ENCODE assay signal across 20 mouse cellular contexts in genomic region chr5:129244392-129244791, GRCm38 (mm10).
A peak's percentile ranks its signal among the peaks of the same experiment; 100 is the strongest.
DNase-seq lines count a peak whose midpoint lies in the region; ATAC-seq and TF ChIP-seq lines count a peak whose summit lies in the region.
"Had no signal": no experiment of that assay in that cellular context is flagged by ENCODE, and none has a peak within 500 bp of the region (broad histone marks: within the 10 kb centered on the region; RNA-seq: fewer than 3 reads in every experiment).

No protein-coding gene starts in this region.

- DNase-seq in hindbrain, embryonic 10.5 days (ENCODE audit: low spot score), result no peak
- DNase-seq in midbrain, embryonic 10.5 days (ENCODE audit: low spot score), result no peak
- no peak for DNase-seq in midbrain, postnatal 0 days (ENCODE audit: low spot score)
- DNase-seq in R1 (ENCODE audit: low read depth, low spot score), result peak; percentile 52
- DNase-seq in heart, embryonic 10.5 days (ENCODE audit: low spot score), result no peak
- DNase-seq: adrenal gland, adult 8-10 months; adrenal gland, postnatal 36 days; cerebellum, adult 2 months; cerebellum, postnatal 10 days; gastrocnemius, postnatal 36 days; heart, postnatal 14 days had no signal

- H3K36me3 ChIP-seq in hindbrain, embryonic 10.5 days, result no peaks in the 10 kb centered on the region
- no peaks in the 10 kb centered on the region for H3K36me3 ChIP-seq in hindbrain, embryonic 16.5 days (ENCODE audit: control insufficient read depth, insufficient read depth, low read length)
- no peaks in the 10 kb centered on the region for H3K36me3 ChIP-seq in midbrain, embryonic 10.5 days
- no peaks in the 10 kb centered on the region for H3K36me3 ChIP-seq in midbrain, postnatal 0 days (ENCODE audit: insufficient read depth, low read length)
- no peaks in the 10 kb centered on the region for H3K36me3 ChIP-seq in intestine, embryonic 15.5 days
- no peaks in the 10 kb centered on the region for H3K36me3 ChIP-seq in heart, embryonic 10.5 days
- H3K36me3 ChIP-seq: embryonic facial prominence, embryonic 10.5 days; forebrain, embryonic 15.5 days; heart, embryonic 15.5 days had no signal

- H3K27ac ChIP-seq in hindbrain, embryonic 10.5 days, result peak overlapping the region; percentile 35; the same call in 1 of the 2 replicates
- no peak overlapping the region for H3K27ac ChIP-seq in hindbrain, embryonic 16.5 days (ENCODE audit: low read depth, low read length)
- 0 out of 2 replicates have a peak overlapping the region, but pooled peaks have one; percentile 7 for H3K27ac ChIP-seq in midbrain, embryonic 10.5 days (replicated peaks)
- H3K27ac ChIP-seq in midbrain, postnatal 0 days (ENCODE audit: low read depth, low read length), result no peak overlapping the region
- no peak overlapping the region for H3K27ac ChIP-seq in intestine, embryonic 15.5 days
- no peak overlapping the region for H3K27ac ChIP-seq in heart, embryonic 10.5 days
- H3K27ac ChIP-seq: embryonic facial prominence, embryonic 10.5 days; forebrain, embryonic 15.5 days; heart, embryonic 15.5 days; hindbrain, embryonic 14.5 days had no signal

- ATAC-seq in hindbrain, embryonic 16.5 days, result no peak
- no peak for ATAC-seq in midbrain, postnatal 0 days (ENCODE audit: low FRiP score)
- ATAC-seq in intestine, embryonic 15.5 days, result no peak
- ATAC-seq: forebrain, embryonic 15.5 days; Patski had no signal

- H3K4me3 ChIP-seq in hindbrain, embryonic 10.5 days, result no peak overlapping the region
- H3K4me3 ChIP-seq in hindbrain, embryonic 16.5 days (ENCODE audit: low read length), result no peak overlapping the region
- no peak overlapping the region for H3K4me3 ChIP-seq in midbrain, embryonic 10.5 days
- H3K4me3 ChIP-seq in midbrain, postnatal 0 days (ENCODE audit: low read depth, low read length), result no peak overlapping the region
- H3K4me3 ChIP-seq in intestine, embryonic 15.5 days (replicated peaks), result no peak overlapping the region
- no peak overlapping the region for H3K4me3 ChIP-seq in heart, embryonic 10.5 days
- H3K4me3 ChIP-seq: embryonic facial prominence, embryonic 10.5 days; forebrain, embryonic 15.5 days; heart, embryonic 15.5 days had no signal

- H3K4me1 ChIP-seq in hindbrain, embryonic 10.5 days (replicated peaks), result peaks cover 27% of the 10 kb centered on the region
- peaks cover 12% of the 10 kb centered on the region for H3K4me1 ChIP-seq in hindbrain, embryonic 16.5 days (ENCODE audit: control insufficient read depth, insufficient read depth, low read depth, low read length)
- H3K4me1 ChIP-seq in midbrain, embryonic 10.5 days, result peaks cover 14% of the 10 kb centered on the region
- peaks cover 6% of the 10 kb centered on the region; the same call in 1 of the 2 replicates for H3K4me1 ChIP-seq in midbrain, postnatal 0 days (ENCODE audit: insufficient read depth, low read length)
- no peaks in the 10 kb centered on the region for H3K4me1 ChIP-seq in intestine, embryonic 15.5 days (replicated peaks)
- H3K4me1 ChIP-seq in heart, embryonic 10.5 days, result peaks cover 18% of the 10 kb centered on the region
- H3K4me1 ChIP-seq: forebrain, embryonic 15.5 days; heart, embryonic 15.5 days had no signal

- 62% methylated on average over 5 of the region's 5 CpGs for WGBS in hindbrain, embryonic 10.5 days
- 52% methylated on average over 5 of the region's 5 CpGs for WGBS in hindbrain, embryonic 16.5 days
- 65% methylated on average over 5 of the region's 5 CpGs for WGBS in midbrain, embryonic 10.5 days
- WGBS in midbrain, postnatal 0 days, result 63% methylated on average over 5 of the region's 5 CpGs
- WGBS in intestine, embryonic 15.5 days, result 50% methylated on average over 5 of the region's 5 CpGs
- 46% methylated on average over 5 of the region's 5 CpGs for WGBS in heart, embryonic 10.5 days

- H3K9me3 ChIP-seq in hindbrain, embryonic 10.5 days, result no peaks in the 10 kb centered on the region
- H3K9me3 ChIP-seq in hindbrain, embryonic 16.5 days (ENCODE audit: control insufficient read depth, low read length), result no peaks in the 10 kb centered on the region
- no peaks in the 10 kb centered on the region for H3K9me3 ChIP-seq in midbrain, embryonic 10.5 days (replicated peaks)
- no peaks in the 10 kb centered on the region for H3K9me3 ChIP-seq in midbrain, postnatal 0 days (ENCODE audit: low read length)
- H3K9me3 ChIP-seq in intestine, embryonic 15.5 days, result no peaks in the 10 kb centered on the region
- H3K9me3 ChIP-seq in heart, embryonic 10.5 days, result no peaks in the 10 kb centered on the region
- H3K9me3 ChIP-seq: embryonic facial prominence, embryonic 10.5 days; forebrain, embryonic 15.5 days; heart, embryonic 15.5 days had no signal

- TF ChIP-seq CTCF in midbrain, postnatal 0 days (IDR thresholded peaks at IDR 0.05), result no peak

- H3K27me3 ChIP-seq in hindbrain, embryonic 10.5 days (ENCODE audit: insufficient read depth, poor library complexity, severe bottlenecking), result no peaks in the 10 kb centered on the region; the same call in 1 of the 2 replicates
- H3K27me3 ChIP-seq in hindbrain, embryonic 16.5 days (replicated peaks; ENCODE audit: control insufficient read depth, insufficient read depth, low read length), result no peaks in the 10 kb centered on the region
- no peaks in the 10 kb centered on the region for H3K27me3 ChIP-seq in midbrain, embryonic 10.5 days (ENCODE audit: low read depth, poor library complexity, severe bottlenecking)
- no peaks in the 10 kb centered on the region for H3K27me3 ChIP-seq in midbrain, postnatal 0 days (ENCODE audit: insufficient read depth, low read length)
- no peaks in the 10 kb centered on the region for H3K27me3 ChIP-seq in intestine, embryonic 15.5 days (replicated peaks)
- H3K27me3 ChIP-seq in heart, embryonic 10.5 days (ENCODE audit: insufficient read depth, poor library complexity, severe bottlenecking), result no peaks in the 10 kb centered on the region; the same call in 1 of the 2 replicates
- H3K27me3 ChIP-seq: CH12.LX; forebrain, embryonic 15.5 days; heart, embryonic 15.5 days had no signal

- no peak overlapping the region for H3K9ac ChIP-seq in hindbrain, embryonic 16.5 days (ENCODE audit: low read depth, low read length)
- no peak overlapping the region for H3K9ac ChIP-seq in midbrain, postnatal 0 days (replicated peaks; ENCODE audit: low read length, poor library complexity, severe bottlenecking)
- no peak overlapping the region for H3K9ac ChIP-seq in intestine, embryonic 15.5 days
- H3K9ac ChIP-seq: forebrain, embryonic 15.5 days; heart, embryonic 15.5 days; hindbrain, embryonic 14.5 days had no signal

- no peak overlapping the region for H3K4me2 ChIP-seq in hindbrain, embryonic 16.5 days (ENCODE audit: low read length)
- no peak overlapping the region for H3K4me2 ChIP-seq in midbrain, postnatal 0 days (ENCODE audit: low read depth, low read length, poor library complexity, severe bottlenecking)
- no peak overlapping the region for H3K4me2 ChIP-seq in intestine, embryonic 15.5 days (replicated peaks)
- H3K4me2 ChIP-seq: forebrain, embryonic 15.5 days; heart, embryonic 11.5 days; heart, embryonic 15.5 days; hindbrain, embryonic 14.5 days had no signal

Comparison
In these comparisons a context has a peak if more than half of its experiments do, and no peak if none do; other contexts are left out.
1. H3K27ac ChIP-seq: peak in hindbrain, embryonic 10.5 days (single experiment) and midbrain, embryonic 10.5 days (single experiment); none in hindbrain, embryonic 16.5 days (single experiment), midbrain, postnatal 0 days (single experiment), intestine, embryonic 15.5 days (single experiment) and heart, embryonic 10.5 days (single experiment).